Mouse (Mus musculus) liver, adult 2 months (tissue): Measurements from ENCODE around the gene Sh3d21. TPM values are rescaled to one million over a fixed set of nuclear protein-coding genes. Genes with fewer than 3 reads are reported as not detected.
A peak's percentile ranks its signal among the peaks of the same experiment; 100 is the strongest.

Experiments used
- DNase-seq: peaks from one replicate; pipeline ENCODE4 v3.0.0-alpha.2; 2011; ENCODE audit warnings: low read depth, low spot score; ENCODE audit errors: extremely low read depth
- H3K27ac ChIP-seq: fragments of 200-500 bp; replicated peaks from 2 replicates; pipeline ENCODE4 v1.5.1; 2012; ENCODE audit warnings: low read depth, mild to moderate bottlenecking, control low read depth, inconsistent platforms, low read length; ENCODE audit not compliant: insufficient read depth
- H3K27me3 ChIP-seq: fragments of 200-500 bp; 2 replicates; pipeline ENCODE4 v1.6.1; 2012; ENCODE audit warnings: mild to moderate bottlenecking, moderate library complexity, low read length, inconsistent platforms; ENCODE audit not compliant: control insufficient read depth, insufficient read depth
- H3K36me3 ChIP-seq: fragments of 200-500 bp; 2 replicates; pipeline ENCODE4 v1.6.1; 2012; ENCODE audit warnings: low read length, inconsistent platforms; ENCODE audit not compliant: control insufficient read depth, insufficient read depth
- H3K4me1 ChIP-seq: fragments of 200-500 bp; 2 replicates; pipeline ENCODE4 v1.6.1; 2011; ENCODE audit warnings: low read length; ENCODE audit not compliant: control insufficient read depth, insufficient read depth
- H3K4me3 ChIP-seq: fragments of 200-500 bp; 2 replicates; pipeline ENCODE4 v1.5.1; 2011; ENCODE audit warnings: low read depth, mild to moderate bottlenecking, control low read depth, low read length, moderate library complexity; ENCODE audit not compliant: insufficient read depth
- H3K79me2 ChIP-seq: fragments of 200-500 bp; 2 replicates; pipeline ENCODE4 v1.6.1; 2012; ENCODE audit warnings: inconsistent platforms, mild to moderate bottlenecking, low read length, moderate library complexity; ENCODE audit not compliant: control insufficient read depth, insufficient read depth
- H3K9ac ChIP-seq: fragments of 200-500 bp; 2 replicates; pipeline ENCODE4 v1.6.1; 2012; ENCODE audit warnings: low read depth, mild to moderate bottlenecking, control low read depth, inconsistent platforms, low read length
- CTCF ChIP-seq: fragments of 200-500 bp; IDR thresholded peaks from 2 replicates; pipeline ENCODE4 v1.5.1; 2011; ENCODE audit warnings: low read depth, low read length, control low read depth
- POLR2A ChIP-seq: fragments of 200-500 bp; IDR thresholded peaks from 2 replicates; pipeline ENCODE4 v1.6.1; 2011; ENCODE audit warnings: low read length, control low read depth; ENCODE audit not compliant: insufficient read depth; ENCODE audit errors: extremely low read depth
- WGBS: fragments of 180-500 bp; shearing (Covaris S2); methylation state at CpG from one replicate; pipeline ENCODE4 v1.1.7; 2018; 5-methylcytosine and 5-hydroxymethylcytosine counted together
- polyA plus RNA-seq: library from polyadenylated mRNA; depleted of rRNA; stranded (reverse); fragments of >200 nt; gene quantifications from 2 replicates; pipeline ENCODE4 v1.2.3, GENCODE M21; 2012; rRNA removed
- total RNA-seq: library from RNA; depleted of rRNA; stranded (reverse); fragments of >200 nt; gene quantifications from 2 replicates; pipeline ENCODE4 v1.2.3, GENCODE M21; 2014; rRNA removed

The Sh3d21 gene
- total and polyA plus RNA-seq, 2 experiments, result 0.55 to 0.65 TPM

DNA sequence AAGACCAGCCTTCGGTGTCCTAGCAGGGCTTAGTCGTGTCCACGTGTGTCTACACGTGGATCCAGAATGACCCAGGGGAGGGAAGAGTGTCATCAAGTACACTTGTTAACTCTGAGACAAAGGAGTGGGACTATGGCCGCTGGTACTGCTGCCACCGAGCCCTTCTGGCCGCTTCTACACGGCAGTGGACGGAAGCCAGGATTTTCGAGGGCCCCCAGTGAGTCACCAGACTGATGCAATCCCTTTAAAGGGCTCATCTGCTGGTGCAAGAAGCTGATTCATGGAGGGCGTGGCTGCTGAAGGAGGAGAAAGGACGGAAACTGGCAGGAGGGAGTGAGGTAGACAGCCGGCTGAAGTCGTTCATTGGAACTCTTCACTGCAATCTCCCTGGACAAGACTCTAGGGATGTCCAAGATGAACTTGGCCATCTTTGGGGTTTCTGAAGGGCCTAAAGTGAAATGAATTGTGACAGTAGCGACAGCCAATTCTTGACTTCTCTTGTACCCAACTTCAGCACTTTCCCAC is 60.2 kb downstream of the Sh3d21 start:
- Histone ChIP-seq H3K27ac (peak overlapping the region; percentile 81), H3K36me3 (no peaks in the 10 kb centered on the region), H3K27me3 (no peaks in the 10 kb centered on the region), H3K4me1 (peaks cover 27% of the 10 kb centered on the region), H3K4me3 (peak overlapping the region; percentile 44), H3K9ac (peak overlapping the region; percentile 52), H3K79me2 (peaks cover 24% of the 10 kb centered on the region; the same call in 1 of the 2 replicates)
- TF ChIP-seq POLR2A, result no peak
- no peak for TF ChIP-seq CTCF
- peak; percentile 86 for DNase-seq
- WGBS, result under 1% methylated on average over 15 of the region's 15 CpGs

DNA sequence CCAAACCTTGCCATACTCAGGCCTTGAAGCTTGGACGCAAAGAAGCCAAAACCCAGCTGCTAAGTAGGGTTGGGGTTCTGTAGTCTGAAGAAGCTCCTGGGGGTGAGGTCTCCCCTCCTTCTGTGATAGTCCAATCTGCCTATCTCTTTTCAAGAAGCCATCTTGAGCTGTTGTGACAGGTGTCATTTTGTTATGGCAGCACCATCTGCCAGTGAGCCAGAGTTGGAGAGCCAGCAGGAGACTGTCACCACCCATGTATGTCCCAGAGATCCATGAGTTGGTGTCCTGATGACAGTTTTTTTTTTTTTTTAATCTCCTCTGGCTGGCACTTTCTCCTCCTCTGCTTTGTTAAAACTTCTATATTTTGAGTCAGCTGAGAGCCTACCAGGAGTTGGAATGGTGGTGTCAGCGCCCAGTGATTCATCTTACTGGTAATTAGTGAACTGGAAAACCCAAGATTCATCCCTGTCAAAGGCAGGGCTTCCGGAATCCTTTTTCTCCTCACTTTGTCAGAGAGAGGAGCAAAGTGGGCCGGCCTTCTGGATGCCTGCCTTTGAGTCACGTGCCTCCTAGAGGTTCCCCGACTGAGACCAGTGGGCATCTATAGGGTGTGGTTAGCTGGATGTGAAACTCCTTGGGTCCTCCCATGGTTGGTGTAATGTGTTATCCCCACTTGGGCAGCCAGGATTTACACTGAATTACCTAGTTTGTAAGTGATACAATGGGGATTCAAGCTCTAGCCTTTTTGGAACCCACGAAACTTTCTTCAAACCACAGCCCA is 61.0 kb downstream of the Sh3d21 start:
- Histone ChIP-seq H3K4me1 (peaks cover 20% of the 10 kb centered on the region), H3K9ac (no peak overlapping the region), H3K27ac (peak overlapping the region; percentile 81), H3K79me2 (peaks cover 27% of the 10 kb centered on the region; the same call in 1 of the 2 replicates), H3K27me3 (no peaks in the 10 kb centered on the region), H3K4me3 (no peak overlapping the region), H3K36me3 (no peaks in the 10 kb centered on the region)
- TF ChIP-seq CTCF, result no peak
- no peak for TF ChIP-seq POLR2A
- 67% methylated on average over 7 of the region's 7 CpGs for WGBS
- DNase-seq, result no peak

DNA sequence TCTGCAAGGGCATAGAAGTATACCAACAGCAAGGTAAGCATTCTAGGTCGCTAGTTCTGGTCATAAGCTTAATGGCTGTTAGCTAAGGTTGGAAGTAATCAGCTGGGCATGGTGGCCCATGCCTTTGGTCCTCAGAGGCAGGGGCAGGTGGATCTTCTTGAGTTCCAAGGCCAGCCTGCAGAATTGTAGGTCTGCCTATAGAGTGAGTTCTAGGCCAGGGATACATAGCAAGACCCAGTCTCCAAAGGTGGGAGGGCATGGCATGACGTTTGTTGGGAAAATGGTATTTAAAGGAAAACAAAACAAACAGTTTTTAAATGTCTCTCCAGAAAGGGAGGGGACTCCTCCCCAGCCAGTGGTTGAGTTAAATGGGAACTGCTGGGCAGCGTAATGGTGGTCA is 62.5 kb downstream of the Sh3d21 start:
- H3K27me3 ChIP-seq, result no peaks in the 10 kb centered on the region
- no peak overlapping the region for H3K9ac ChIP-seq
- peaks cover 14% of the 10 kb centered on the region for H3K4me1 ChIP-seq
- peaks cover 18% of the 10 kb centered on the region; the same call in 1 of the 2 replicates for H3K79me2 ChIP-seq
- DNase-seq, result no peak
- WGBS, result 83% methylated on average over 3 of the region's 3 CpGs
- no peak for TF ChIP-seq CTCF
- TF ChIP-seq POLR2A, result no peak
- no peaks in the 10 kb centered on the region for H3K36me3 ChIP-seq
- H3K4me3 ChIP-seq, result no peak overlapping the region
- H3K27ac ChIP-seq, result no peak overlapping the region

Other genes with a start within 250 kb of the Sh3d21 start
- 0.37 and 0.94 TPM in 2 replicates for gene Csf3r, start 138.9 kb downstream of the Sh3d21 start, total RNA-seq
- gene Csf3r, start 138.9 kb downstream of the Sh3d21 start, polyA plus RNA-seq, result 1.4 and 2.9 TPM in 2 replicates
- 31.0 and 31.8 TPM in 2 replicates for gene Mrps15, start 116.6 kb downstream of the Sh3d21 start, total RNA-seq
- gene Mrps15, start 116.6 kb downstream of the Sh3d21 start, polyA plus RNA-seq, result 31.0 and 35.7 TPM in 2 replicates
- gene Oscp1, start 104.9 kb downstream of the Sh3d21 start, total RNA-seq, result 0.37 and 0.74 TPM in 2 replicates
- 0.20 TPM in 1 of 2 replicates, not detected in the other for gene Oscp1, start 104.9 kb downstream of the Sh3d21 start, polyA plus RNA-seq
- gene Lsm10, start 66.9 kb downstream of the Sh3d21 start, total RNA-seq, result 20.0 and 30.0 TPM in 2 replicates
- 28.4 TPM in 2 replicates for gene Lsm10, start 66.9 kb downstream of the Sh3d21 start, polyA plus RNA-seq
- gene Stk40, start 59.5 kb downstream of the Sh3d21 start, total RNA-seq, result 6.5 and 10.8 TPM in 2 replicates
- gene Stk40, start 59.5 kb downstream of the Sh3d21 start, polyA plus RNA-seq, result 22.5 and 22.9 TPM in 2 replicates
- gene Eva1b, start 15.7 kb downstream of the Sh3d21 start, total RNA-seq, result 8.0 and 9.5 TPM in 2 replicates
- gene Eva1b, start 15.7 kb downstream of the Sh3d21 start, polyA plus RNA-seq, result 15.8 and 18.1 TPM in 2 replicates
- 74.3 and 78.6 TPM in 2 replicates for gene Thrap3, start 39.3 kb upstream of the Sh3d21 start, total RNA-seq
- gene Thrap3, start 39.3 kb upstream of the Sh3d21 start, polyA plus RNA-seq, result 25.6 and 29.1 TPM in 2 replicates
- 7.5 and 8.2 TPM in 2 replicates for gene Map7d1, start 92.9 kb upstream of the Sh3d21 start, total RNA-seq
- gene Map7d1, start 92.9 kb upstream of the Sh3d21 start, polyA plus RNA-seq, result 18.5 and 19.1 TPM in 2 replicates
- gene Trappc3, start 98.8 kb upstream of the Sh3d21 start, total RNA-seq, result 38.2 and 45.8 TPM in 2 replicates
- 24.1 and 30.6 TPM in 2 replicates for gene Trappc3, start 98.8 kb upstream of the Sh3d21 start, polyA plus RNA-seq
- gene Col8a2, start 123.3 kb upstream of the Sh3d21 start, total RNA-seq, result 0.07 and 0.09 TPM in 2 replicates
- 0.10 and 0.17 TPM in 2 replicates for gene Col8a2, start 123.3 kb upstream of the Sh3d21 start, polyA plus RNA-seq
- 12.1 and 13.2 TPM in 2 replicates for gene Adprhl2, start 158.2 kb upstream of the Sh3d21 start, total RNA-seq
- gene Adprhl2, start 158.2 kb upstream of the Sh3d21 start, polyA plus RNA-seq, result 24.4 and 27.6 TPM in 2 replicates
- gene Tekt2, start 162.2 kb upstream of the Sh3d21 start, total RNA-seq, result 0.20 and 0.37 TPM in 2 replicates
- gene Tekt2, start 162.2 kb upstream of the Sh3d21 start, polyA plus RNA-seq, result 0.20 and 0.43 TPM in 2 replicates